Mouse (Mus musculus) common myeloid progenitor, adult 5-6 weeks (primary cell): ENCODE measurements around the gene Olfr39. TPM values are rescaled to one million over a fixed set of nuclear protein-coding genes. Genes with fewer than 3 reads are reported as not detected.
"Not testable (repeated sequence)": the region's sequence is repeated elsewhere in the genome, so short reads cannot be mapped to it uniquely, and the experiment has no call there.

ENCODE experiments used
- ATAC-seq: replicated peaks from 2 replicates; pipeline ENCODE4 v1.8.0; 2016; ENCODE audit warnings: low read depth, mild to moderate bottlenecking, moderate TSS enrichment, inconsistent platforms; ENCODE audit not compliant: poor library complexity, severe bottlenecking
- total RNA-seq: library from RNA; stranded (forward); fragments of 200-1000, 187-1606 nt; gene quantifications from 2 replicates; pipeline ENCODE4 v1.2.3, GENCODE M21; 2017

The Olfr39 gene
- not detected in 2 replicates for total RNA-seq

- no peak for ATAC-seq
Measured at GRCm38 (mm10) chr9:20282051-20282450, at the start of gene Olfr39. TSS of gene Olfr39 (plus strand) at chr9:20282351.

DNA sequence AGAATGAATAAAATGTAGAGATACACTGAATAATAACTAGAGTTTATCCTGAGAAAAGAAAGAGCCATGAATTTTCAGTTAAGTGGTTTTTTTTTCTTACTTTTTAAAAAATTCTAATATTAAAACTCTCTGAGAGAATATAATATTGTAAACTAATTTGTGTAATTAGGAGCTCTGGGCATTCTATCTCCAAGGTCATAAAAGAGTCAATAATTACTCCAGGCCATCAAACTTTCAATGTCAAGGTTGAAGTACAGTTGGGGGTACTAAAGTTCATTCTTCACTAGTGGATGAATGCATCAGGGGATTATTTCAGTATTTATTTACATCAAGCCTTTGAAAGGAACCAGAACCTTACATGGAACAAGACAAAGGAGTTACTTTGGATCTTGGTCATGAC, 45.3 kb upstream of the Olfr39 start, which contains the start of gene Olfr872:
Olfr872 (plus strand) TSS at position 301 of the 400 bp plus-strand sequence.
- no peak for ATAC-seq

DNA sequence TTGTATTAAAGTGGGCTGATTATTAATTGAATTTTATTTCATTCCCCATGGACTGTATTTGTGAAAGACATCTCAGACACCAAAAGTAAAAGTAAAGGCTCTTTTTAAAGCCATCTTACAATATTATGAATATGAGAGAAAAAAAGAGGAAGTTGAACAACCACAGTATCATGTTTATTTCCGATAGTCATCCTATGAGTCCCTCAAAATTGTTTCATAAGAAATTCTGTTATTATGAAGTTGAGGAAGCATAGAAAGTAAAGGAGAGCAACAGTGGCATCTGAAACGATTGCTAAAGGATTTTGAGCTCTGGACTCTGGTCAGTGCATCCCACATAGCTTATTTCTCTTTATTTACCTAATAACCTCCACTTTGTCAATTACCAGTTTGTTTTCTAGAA, 44.8 kb upstream of the Olfr39 start:
- ATAC-seq, result peak; percentile 42; the same call in 1 of the 2 replicates

DNA sequence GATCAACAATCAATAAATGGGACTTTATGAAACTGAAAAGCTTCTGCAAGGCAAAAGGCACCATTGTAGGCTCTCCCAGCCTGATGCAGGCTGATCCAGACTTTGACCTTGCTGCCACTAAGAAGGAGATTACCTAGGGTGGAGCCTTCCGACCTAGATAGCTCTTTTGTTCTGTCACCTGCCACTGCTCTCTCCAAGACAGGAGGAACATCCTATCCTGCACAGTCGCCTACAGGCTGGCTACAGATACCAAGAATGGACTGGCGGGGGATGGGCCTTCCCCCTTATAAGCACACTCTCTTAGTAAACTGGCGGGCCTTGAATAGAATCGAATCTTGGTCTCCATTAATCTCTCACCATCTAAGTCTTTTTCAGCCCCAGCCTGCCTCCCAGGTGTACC, 13.4 kb downstream of the Olfr39 start:
- not testable (repeated sequence) for ATAC-seq

- ATAC-seq, result no peak
Measured at GRCm38 (mm10) chr9:20298232-20298631, 16.1 kb downstream of the Olfr39 start, which contains the start of gene Olfr873. TSS of gene Olfr873 (plus strand) at chr9:20298532.

DNA sequence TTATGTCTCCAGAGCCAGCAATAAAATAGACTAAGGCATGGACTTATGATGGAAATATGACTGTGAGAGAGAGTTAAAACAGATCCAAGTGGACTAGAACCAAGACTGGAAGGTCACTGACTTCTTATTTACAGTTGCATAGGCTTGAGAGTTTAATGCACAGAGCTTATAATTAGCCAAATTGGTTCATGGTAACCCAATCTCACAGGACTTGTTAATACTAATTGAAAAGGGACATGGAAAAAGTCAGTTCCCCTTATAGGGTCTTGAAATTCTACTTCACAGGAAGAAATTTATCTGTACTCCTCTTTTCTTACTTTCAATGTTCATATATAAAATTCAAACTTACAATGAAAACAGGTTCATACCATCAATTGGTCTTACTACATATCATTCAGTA, 53.8 kb downstream of the Olfr39 start, which contains the start of gene Olfr18:
Olfr18 (minus strand) TSS at position 101 of the 400 bp plus-strand sequence.
- ATAC-seq, result no peak

Other genes starting within 250 kb of the Olfr39 start
- gene Olfr867, start 224.8 kb upstream of the Olfr39 start, total RNA-seq, result not detected in 2 replicates
- gene Olfr868, start 183.7 kb upstream of the Olfr39 start, total RNA-seq, result not detected in 2 replicates
- not detected in 2 replicates for gene Olfr869, start 153.3 kb upstream of the Olfr39 start, total RNA-seq
- gene Olfr870, start 108.3 kb upstream of the Olfr39 start, total RNA-seq, result not detected in 2 replicates
- not detected in 2 replicates for gene Olfr871, start 70.1 kb upstream of the Olfr39 start, total RNA-seq
- not detected in 2 replicates for gene Olfr872, start 45.2 kb upstream of the Olfr39 start, total RNA-seq
- not detected in 2 replicates for gene Olfr873, start 16.2 kb downstream of the Olfr39 start, total RNA-seq
- gene Olfr18, start 53.7 kb downstream of the Olfr39 start, total RNA-seq, result not detected in 2 replicates
- 4.2 and 6.0 TPM in 2 replicates for gene Zfp560, start 102.8 kb downstream of the Olfr39 start, total RNA-seq
- gene Zfp26, start 177.8 kb downstream of the Olfr39 start, total RNA-seq, result 38.1 and 62.8 TPM in 2 replicates
- gene Zfp426, start 210.4 kb downstream of the Olfr39 start, total RNA-seq, result 22.2 and 25.2 TPM in 2 replicates
- gene Zfp266, start 239.1 kb downstream of the Olfr39 start, total RNA-seq, result 61.9 and 81.3 TPM in 2 replicates